Mouse (Mus musculus) midbrain, postnatal 0 days (tissue): Measurements from ENCODE around the gene Itgb5. TPM values are rescaled to one million over a fixed set of nuclear protein-coding genes. Genes with fewer than 3 reads are reported as not detected.

Source experiments
- ATAC-seq: fragments of 200-750 bp; cut with Nextera tagmentation; 2 replicates; pipeline ENCODE4 v1.8.0; 2017; ENCODE audit warnings: moderate number of reproducible peaks, mild to moderate bottlenecking, moderate TSS enrichment, moderate library complexity; ENCODE audit not compliant: low FRiP score
- DNase-seq: peaks from one replicate; pipeline ENCODE4 v3.0.0-alpha.2; 2015; ENCODE audit warnings: low spot score
- H3K27ac ChIP-seq: fragments of 300-500 bp; sonication (generic); 2 replicates; pipeline ENCODE4 v1.5.1; 2014; ENCODE audit warnings: low read depth, mild to moderate bottlenecking, low read length, mixed read lengths
- H3K27me3 ChIP-seq: fragments of 300-500 bp; sonication (generic); 2 replicates; pipeline ENCODE4 v1.6.1; 2014; ENCODE audit warnings: low read length, control low read depth, mixed read lengths; ENCODE audit not compliant: insufficient read depth
- H3K36me3 ChIP-seq: fragments of 300-500 bp; sonication (generic); 2 replicates; pipeline ENCODE4 v1.6.1; 2014; ENCODE audit warnings: low read length, control low read depth, mixed read lengths; ENCODE audit not compliant: insufficient read depth
- H3K4me1 ChIP-seq: fragments of 300-500 bp; sonication (generic); 2 replicates; pipeline ENCODE4 v1.6.1; 2014; ENCODE audit warnings: mild to moderate bottlenecking, control low read depth, antibody characterized with exemption, low read length, mixed read lengths; ENCODE audit not compliant: insufficient read depth
- H3K4me2 ChIP-seq: fragments of 300-500 bp; sonication (generic); 2 replicates; pipeline ENCODE4 v1.6.1; 2014; ENCODE audit warnings: low read depth, mild to moderate bottlenecking, low read length, mixed read lengths; ENCODE audit not compliant: poor library complexity, severe bottlenecking
- H3K4me3 ChIP-seq: fragments of 300-500 bp; sonication (generic); 2 replicates; pipeline ENCODE4 v1.5.1; 2014; ENCODE audit warnings: low read depth, mild to moderate bottlenecking, low read length, moderate library complexity
- H3K9ac ChIP-seq: fragments of 300-500 bp; sonication (generic); replicated peaks from 2 replicates; pipeline ENCODE4 v1.6.1; 2014; ENCODE audit warnings: mild to moderate bottlenecking, low read length, moderate library complexity, mixed read lengths; ENCODE audit not compliant: poor library complexity, severe bottlenecking
- H3K9me3 ChIP-seq: fragments of 300-500 bp; sonication (generic); 2 replicates; pipeline ENCODE4 v1.6.1; 2016; ENCODE audit warnings: low read length, control low read depth
- CTCF ChIP-seq: IDR thresholded peaks from 2 replicates; pipeline ENCODE4 v1.5.1; 2016; ENCODE audit warnings: antibody characterized with exemption, mild to moderate bottlenecking
- WGBS: fragments of 180-500 bp; shearing (Covaris S2); extraction: QIAGEN DNeasy Blood & Tissue Kit; methylation state at CpG from one replicate; pipeline ENCODE4 v1.1.7; 2014; 5-methylcytosine and 5-hydroxymethylcytosine counted together
- polyA plus RNA-seq: library from polyadenylated mRNA; unstranded; fragments of >200 nt; fragmentation: Nextera tagmentation; extraction: Ambion mirVana; gene quantifications from 2 replicates; pipeline ENCODE4 v1.2.1, GENCODE M21; 2015
- total RNA-seq: library from RNA; depleted of rRNA; stranded (reverse); fragments of >200 nt; gene quantifications from 2 replicates; pipeline ENCODE4 v1.2.3, GENCODE M21; 2014

Gene Itgb5
- total and polyA plus RNA-seq, 2 experiments from 2014 or later: 22.9 to 49.8 TPM

DNA sequence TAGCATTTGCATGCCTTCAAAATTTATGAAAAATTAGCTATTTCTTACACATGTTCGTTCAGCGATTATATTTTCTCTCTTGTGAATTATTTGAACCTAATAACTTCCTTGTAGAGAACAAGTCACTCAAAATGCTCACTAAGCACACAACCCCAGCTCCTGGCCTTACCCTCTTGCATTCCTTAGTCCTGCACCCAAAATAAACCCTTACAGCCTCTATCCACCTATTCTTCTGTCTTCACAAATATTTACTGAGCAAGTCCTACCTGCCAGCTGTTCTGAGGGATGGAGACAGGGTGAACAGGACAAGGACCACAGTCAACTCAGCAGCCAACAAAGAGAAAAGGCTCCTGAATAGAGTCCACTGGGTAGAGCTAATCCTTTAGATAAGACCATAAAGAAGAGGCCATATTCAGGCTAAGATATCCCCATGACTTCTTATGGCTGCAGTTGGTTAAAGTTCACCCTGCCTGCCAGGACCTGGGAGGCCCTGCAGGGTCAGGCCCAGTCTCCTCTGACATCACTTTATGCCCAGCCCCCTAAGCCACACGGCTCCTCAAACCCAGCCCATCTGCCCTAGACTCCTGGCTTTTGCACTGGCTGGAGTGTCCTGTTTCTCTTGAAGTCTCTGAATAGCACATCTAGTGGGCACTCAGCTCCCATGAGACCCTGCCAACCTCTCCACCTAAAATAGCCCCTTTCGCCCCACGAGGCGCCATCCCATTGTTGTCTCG is 42.6 kb upstream of the Itgb5 start:
- TF ChIP-seq CTCF: no peak
- Histone ChIP-seq H3K9me3 (no peaks in the 10 kb centered on the region), H3K4me1 (no peaks in the 10 kb centered on the region), H3K9ac (no peak overlapping the region), H3K36me3 (no peaks in the 10 kb centered on the region), H3K4me3 (no peak overlapping the region), H3K27me3 (no peaks in the 10 kb centered on the region), H3K27ac (no peak overlapping the region), H3K4me2 (no peak overlapping the region)
- DNase-seq (no peak), ATAC-seq (no peak)
- WGBS: 79% methylated on average over 7 of the region's 7 CpGs

DNA sequence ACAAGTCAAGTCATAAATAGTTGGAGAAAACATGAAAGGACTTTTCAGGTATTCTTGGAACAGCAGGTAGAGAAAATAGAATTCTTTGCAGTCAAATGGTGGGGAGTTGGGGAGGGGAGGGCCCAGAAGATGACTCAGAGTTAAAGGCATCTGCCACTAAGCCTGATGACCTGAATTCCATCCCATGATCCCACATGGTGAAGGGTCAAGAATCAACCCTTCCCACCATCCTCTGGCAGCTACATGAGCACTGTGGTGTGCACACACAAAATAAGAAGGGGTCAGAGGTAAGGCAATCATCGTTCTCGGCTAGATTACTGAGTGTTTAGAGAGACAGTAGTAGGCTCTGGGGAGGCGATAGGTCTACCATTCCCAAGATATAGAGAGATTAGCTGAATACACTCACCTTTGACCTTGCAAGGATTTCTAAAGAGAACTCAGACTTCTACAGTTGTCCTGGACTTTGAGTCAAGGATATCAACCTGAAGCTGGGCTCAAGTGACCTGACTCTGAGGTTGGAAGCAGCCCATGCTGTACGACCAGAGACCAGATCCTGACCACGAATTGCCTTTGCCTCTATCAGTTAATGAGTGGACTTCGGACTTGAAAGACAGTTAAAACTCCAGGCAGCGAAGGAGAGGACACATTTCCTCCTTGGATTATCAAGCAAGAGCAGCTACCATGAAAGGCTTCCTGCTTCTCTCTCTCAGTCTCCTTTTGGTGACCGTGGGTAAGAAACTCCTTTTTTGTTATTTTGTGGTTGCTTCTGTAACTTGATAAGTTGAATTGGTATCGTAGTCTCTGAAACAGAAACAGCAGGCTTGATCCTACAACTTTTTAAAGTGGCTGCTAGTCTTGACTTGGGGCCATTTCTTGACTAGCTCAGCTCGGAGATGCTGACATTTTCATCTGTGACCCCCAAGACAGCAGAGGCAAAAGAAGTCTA is 35.3 kb upstream of the Itgb5 start, which contains the start of gene Muc13:
Muc13 (plus strand) TSS at position 192 of the 946 bp plus-strand sequence.
- H3K36me3 ChIP-seq: no peaks in the 10 kb centered on the region
- H3K4me1 ChIP-seq: no peaks in the 10 kb centered on the region
- H3K9me3 ChIP-seq: no peaks in the 10 kb centered on the region
- no peak for ATAC-seq
- 90% methylated on average over 10 of the region's 10 CpGs for WGBS
- no peak within 1 kb of the TSS for H3K4me3 ChIP-seq
- no peak for DNase-seq
- no peak within 1 kb of the TSS for H3K4me2 ChIP-seq
- no peak for TF ChIP-seq CTCF
- no peak within 1 kb of the TSS for H3K27ac ChIP-seq
- no peaks in the 10 kb centered on the region for H3K27me3 ChIP-seq
- H3K9ac ChIP-seq: no peak within 1 kb of the TSS

DNA sequence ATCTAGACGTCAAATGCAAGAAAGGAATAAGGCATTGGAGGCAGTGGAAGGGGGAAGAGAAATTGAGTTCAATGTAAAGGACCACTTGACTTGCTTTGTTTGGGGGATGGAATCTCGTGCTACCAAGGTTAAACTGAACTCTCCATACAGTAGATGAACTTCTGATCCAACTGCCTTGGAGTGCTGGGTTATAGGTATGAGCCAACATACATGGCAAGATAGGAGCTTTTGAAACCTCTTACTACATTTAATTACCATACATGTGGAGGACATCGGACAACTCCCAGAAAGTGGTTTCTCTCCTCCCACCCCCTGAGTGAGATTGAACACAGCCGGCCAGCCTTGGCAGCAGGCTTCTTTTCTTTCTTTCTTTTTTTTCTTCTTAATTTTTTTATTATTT is 34.4 kb upstream of the Itgb5 start:
- Histone ChIP-seq H3K4me1 (no peaks in the 10 kb centered on the region), H3K4me3 (no peak overlapping the region), H3K4me2 (no peak overlapping the region), H3K27ac (no peak overlapping the region), H3K36me3 (no peaks in the 10 kb centered on the region), H3K9ac (no peak overlapping the region), H3K27me3 (no peaks in the 10 kb centered on the region), H3K9me3 (no peaks in the 10 kb centered on the region)
- DNase-seq: no peak
- 87% methylated on average over 4 of the region's 4 CpGs for WGBS
- TF ChIP-seq CTCF: no peak
- ATAC-seq: no peak

DNA sequence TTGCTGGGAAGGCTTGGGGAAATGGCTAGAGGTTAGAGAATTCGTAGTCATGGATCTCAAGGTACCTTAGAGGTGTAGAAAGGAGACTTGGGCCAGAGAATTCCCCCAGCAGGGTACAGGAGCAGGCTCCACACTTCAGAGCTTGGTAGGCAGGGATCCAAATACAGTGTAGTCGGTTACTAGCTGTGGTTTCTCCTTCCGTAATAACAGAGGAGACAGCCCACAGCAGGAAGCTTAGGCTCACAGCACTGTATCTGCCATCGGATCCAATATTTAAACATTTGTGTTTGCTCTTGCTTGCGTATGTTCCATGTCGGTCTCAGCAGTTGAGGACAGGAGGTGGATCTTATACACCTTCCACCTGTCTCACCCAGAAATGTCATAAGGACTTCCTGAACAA is 33.6 kb upstream of the Itgb5 start:
- Histone ChIP-seq H3K36me3 (no peaks in the 10 kb centered on the region), H3K9me3 (no peaks in the 10 kb centered on the region), H3K9ac (no peak overlapping the region), H3K4me1 (no peaks in the 10 kb centered on the region), H3K27ac (no peak overlapping the region), H3K4me2 (no peak overlapping the region), H3K27me3 (no peaks in the 10 kb centered on the region), H3K4me3 (no peak overlapping the region)
- TF ChIP-seq CTCF: no peak
- no peak for DNase-seq
- ATAC-seq: no peak
- 80% methylated on average over 6 of the region's 6 CpGs for WGBS

DNA sequence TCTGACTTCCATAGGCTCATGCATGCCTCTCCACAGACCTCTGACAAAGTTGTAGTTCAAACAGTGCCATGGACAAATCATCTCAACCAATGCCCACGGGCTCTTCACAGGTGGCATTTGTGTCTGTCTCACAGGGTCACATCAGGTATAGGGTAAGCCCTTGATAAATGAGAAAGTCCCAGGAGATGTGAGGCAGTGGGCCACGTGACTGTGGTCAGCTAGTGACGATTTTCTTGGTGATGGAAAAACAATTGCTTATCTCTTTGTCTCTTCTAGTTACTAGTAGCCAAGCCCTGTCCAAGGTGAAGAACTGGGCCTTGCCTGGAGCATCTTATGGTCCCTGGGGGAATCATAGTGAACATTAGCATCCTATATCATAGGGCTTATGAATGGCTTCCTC is 32.7 kb upstream of the Itgb5 start:
- DNase-seq: no peak
- no peak overlapping the region for H3K4me3 ChIP-seq
- H3K27me3 ChIP-seq: no peaks in the 10 kb centered on the region
- 88% methylated on average over 3 of the region's 3 CpGs for WGBS
- no peaks in the 10 kb centered on the region for H3K4me1 ChIP-seq
- no peak for ATAC-seq
- H3K9ac ChIP-seq: no peak overlapping the region
- no peak for TF ChIP-seq CTCF
- H3K36me3 ChIP-seq: no peaks in the 10 kb centered on the region
- H3K27ac ChIP-seq: no peak overlapping the region
- no peaks in the 10 kb centered on the region for H3K9me3 ChIP-seq
- H3K4me2 ChIP-seq: no peak overlapping the region

DNA sequence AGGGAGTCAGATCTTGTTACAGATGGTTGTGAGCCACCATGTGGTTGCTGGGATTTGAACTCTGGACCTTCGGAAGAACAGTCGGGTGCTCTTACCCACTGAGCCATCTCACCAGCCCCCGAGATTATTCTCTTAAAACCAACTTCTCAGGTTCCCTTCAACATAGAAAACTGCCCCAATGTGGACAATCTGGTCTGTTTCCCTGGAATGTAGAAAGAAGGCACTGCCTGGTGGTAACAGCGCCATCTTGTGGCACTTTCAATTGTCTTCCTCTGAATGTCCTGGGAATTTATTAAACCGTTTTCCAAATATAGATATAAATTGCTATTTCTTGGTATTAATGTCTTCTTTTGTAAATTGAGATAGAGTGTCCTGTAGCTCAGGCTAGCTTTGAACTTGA is 31.6 kb upstream of the Itgb5 start:
- no peaks in the 10 kb centered on the region for H3K36me3 ChIP-seq
- WGBS: 42% methylated on average over 5 of the region's 5 CpGs
- no peak overlapping the region for H3K27ac ChIP-seq
- TF ChIP-seq CTCF: peak; percentile 78
- no peak overlapping the region for H3K9ac ChIP-seq
- H3K4me3 ChIP-seq: no peak overlapping the region
- ATAC-seq: no peak
- H3K4me1 ChIP-seq: no peaks in the 10 kb centered on the region
- no peak overlapping the region for H3K4me2 ChIP-seq
- peak; percentile 58 for DNase-seq
- H3K27me3 ChIP-seq: no peaks in the 10 kb centered on the region
- no peaks in the 10 kb centered on the region for H3K9me3 ChIP-seq
